Mouse (Mus musculus) midbrain, embryonic 12.5 days (tissue): Measurements from ENCODE around the gene Sypl2. TPM values are rescaled to one million over a fixed set of nuclear protein-coding genes. Genes with fewer than 3 reads are reported as not detected.
A peak's percentile ranks its signal among the peaks of the same experiment; 100 is the strongest.
"Not testable (repeated sequence)": the region's sequence is repeated elsewhere in the genome, so short reads cannot be mapped to it uniquely, and the experiment has no call there.

Source experiments
- ATAC-seq: fragments of 200-750 bp; cut with Nextera tagmentation; 2 replicates; pipeline ENCODE4 v1.8.0; 2017; ENCODE audit warnings: low read depth, moderate TSS enrichment, moderate library complexity; ENCODE audit not compliant: low FRiP score
- H3K27ac ChIP-seq: fragments of 300-500 bp; sonication (generic); replicated peaks from 2 replicates; pipeline ENCODE4 v1.5.1; 2016; ENCODE audit warnings: mild to moderate bottlenecking
- H3K27me3 ChIP-seq: fragments of 300-500 bp; sonication (generic); 2 replicates; pipeline ENCODE4 v1.6.1; 2016; ENCODE audit warnings: mild to moderate bottlenecking
- H3K36me3 ChIP-seq: fragments of 300-500 bp; sonication (generic); 2 replicates; pipeline ENCODE4 v1.6.1; 2016
- H3K4me1 ChIP-seq: fragments of 300-500 bp; sonication (generic); 2 replicates; pipeline ENCODE4 v1.6.1; 2016
- H3K4me2 ChIP-seq: fragments of 300-500 bp; sonication (generic); replicated peaks from 2 replicates; pipeline ENCODE4 v1.6.1; 2016; ENCODE audit warnings: mild to moderate bottlenecking, moderate library complexity
- H3K4me3 ChIP-seq: fragments of 300-500 bp; sonication (generic); 2 replicates; pipeline ENCODE4 v1.5.1; 2016; ENCODE audit warnings: mild to moderate bottlenecking
- H3K9ac ChIP-seq: fragments of 300-500 bp; sonication (generic); replicated peaks from 2 replicates; pipeline ENCODE4 v1.6.1; 2016; ENCODE audit warnings: mild to moderate bottlenecking, moderate library complexity
- H3K9me3 ChIP-seq: fragments of 300-500 bp; sonication (generic); 2 replicates; pipeline ENCODE4 v1.6.1; 2016; ENCODE audit warnings: mild to moderate bottlenecking
- WGBS: fragments of 180-500 bp; shearing (Covaris S2); methylation state at CpG from one replicate; pipeline ENCODE4 v1.1.7; 2016; 5-methylcytosine and 5-hydroxymethylcytosine counted together
- polyA plus RNA-seq: library from polyadenylated mRNA; unstranded; fragments of >200 nt; fragmentation: Nextera tagmentation; extraction: Ambion mirVana; gene quantifications from 2 replicates; pipeline ENCODE4 v1.2.1, GENCODE M21; 2016

Gene Sypl2
- 1.3 and 2.0 TPM in 2 replicates for polyA plus RNA-seq

- Histone ChIP-seq H3K27ac (no peak within 1 kb of the TSS), H3K4me1 (peaks cover 13% of the 10 kb centered on the region), H3K9me3 (no peaks in the 10 kb centered on the region), H3K4me3 (peak within 1 kb of the TSS; percentile 49), H3K9ac (peak within 1 kb of the TSS; percentile 48), H3K4me2 (peak within 1 kb of the TSS; percentile 63), H3K36me3 (no peaks in the 10 kb centered on the region), H3K27me3 (peaks cover 57% of the 10 kb centered on the region)
- WGBS, result 2% methylated on average over 44 of the region's 44 CpGs
- peak; percentile 76 for ATAC-seq
Observed at GRCm38 (mm10) chr3:108226558-108227350, at the start of gene Sypl2. TSS of gene Sypl2 (minus strand) at chr3:108226648.

- no peak overlapping the region; the same call in 1 of the 2 replicates for H3K9ac ChIP-seq
- H3K27ac ChIP-seq, result no peak overlapping the region
- H3K27me3 ChIP-seq, result no peaks in the 10 kb centered on the region
- H3K36me3 ChIP-seq, result peaks cover 19% of the 10 kb centered on the region
- no peak overlapping the region for H3K4me3 ChIP-seq
- H3K4me2 ChIP-seq, result no peak overlapping the region
- ATAC-seq, result no peak
- H3K9me3 ChIP-seq, result no peaks in the 10 kb centered on the region
- WGBS, result 75% methylated on average over 3 of the region's 3 CpGs
- H3K4me1 ChIP-seq, result peaks cover 27% of the 10 kb centered on the region
Observed at GRCm38 (mm10) chr3:108259319-108259718, 32.9 kb upstream of the Sypl2 start.

DNA sequence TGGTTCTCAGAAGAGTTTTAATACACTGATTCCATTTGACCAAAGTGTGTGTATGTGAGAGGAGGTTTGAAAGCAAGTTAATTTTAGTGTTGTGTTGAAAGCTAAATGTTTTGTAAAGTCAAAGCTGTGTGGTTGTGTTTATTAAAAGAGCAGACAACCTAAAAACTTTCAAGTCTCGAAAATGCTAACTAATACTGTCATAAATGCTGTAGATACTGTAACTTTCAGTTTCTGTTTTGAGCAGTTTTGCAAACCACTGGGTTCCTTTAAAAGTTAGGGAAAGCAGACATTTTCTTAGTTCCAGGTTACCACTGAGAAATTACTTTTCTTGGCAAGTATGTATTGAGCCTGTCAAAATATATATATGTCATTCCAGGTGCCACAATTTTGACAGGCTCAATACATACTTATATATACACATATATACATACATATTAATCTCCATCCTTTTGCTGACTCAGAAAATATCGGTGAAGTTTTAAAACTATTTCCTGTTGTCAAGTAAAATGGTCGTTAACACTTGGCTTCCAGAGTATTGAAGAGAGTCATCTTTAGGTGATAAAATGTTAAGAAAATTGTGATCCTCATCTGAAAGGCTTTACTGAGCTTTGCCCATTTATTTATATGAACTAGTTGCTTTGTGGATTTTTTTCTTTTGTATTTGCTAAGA lies 31.5 kb upstream of the Sypl2 start:
- peaks cover 27% of the 10 kb centered on the region for H3K4me1 ChIP-seq
- no peaks in the 10 kb centered on the region for H3K27me3 ChIP-seq
- peak overlapping the region; percentile 86 for H3K4me2 ChIP-seq
- peak overlapping the region; percentile 97 for H3K4me3 ChIP-seq
- H3K36me3 ChIP-seq, result peaks cover 11% of the 10 kb centered on the region
- H3K9me3 ChIP-seq, result no peaks in the 10 kb centered on the region
- WGBS, result 88% methylated on average over 3 of the region's 3 CpGs
- peak overlapping the region; percentile 87 for H3K9ac ChIP-seq
- ATAC-seq, result no peak
- H3K27ac ChIP-seq, result no peak overlapping the region

- ATAC-seq, result peak; percentile 99
- under 1% methylated on average over 79 of the region's 79 CpGs for WGBS
- H3K27ac ChIP-seq, result 0 out of 2 replicates have a peak within 1 kb of the TSS, but pooled peaks have one; percentile 30
- no peaks in the 10 kb centered on the region for H3K9me3 ChIP-seq
- H3K27me3 ChIP-seq, result no peaks in the 10 kb centered on the region
- H3K4me1 ChIP-seq, result peaks cover 27% of the 10 kb centered on the region
- peaks cover 3% of the 10 kb centered on the region for H3K36me3 ChIP-seq
- peak within 1 kb of the TSS; percentile 86 for H3K4me2 ChIP-seq
- peak within 1 kb of the TSS; percentile 87 for H3K9ac ChIP-seq
- peak within 1 kb of the TSS; percentile 97 for H3K4me3 ChIP-seq
Observed at GRCm38 (mm10) chr3:108256719-108257637, 30.5 kb upstream of the Sypl2 start, which contains the start of gene Psma5. TSS of gene Psma5 (plus strand) at chr3:108256926.

DNA sequence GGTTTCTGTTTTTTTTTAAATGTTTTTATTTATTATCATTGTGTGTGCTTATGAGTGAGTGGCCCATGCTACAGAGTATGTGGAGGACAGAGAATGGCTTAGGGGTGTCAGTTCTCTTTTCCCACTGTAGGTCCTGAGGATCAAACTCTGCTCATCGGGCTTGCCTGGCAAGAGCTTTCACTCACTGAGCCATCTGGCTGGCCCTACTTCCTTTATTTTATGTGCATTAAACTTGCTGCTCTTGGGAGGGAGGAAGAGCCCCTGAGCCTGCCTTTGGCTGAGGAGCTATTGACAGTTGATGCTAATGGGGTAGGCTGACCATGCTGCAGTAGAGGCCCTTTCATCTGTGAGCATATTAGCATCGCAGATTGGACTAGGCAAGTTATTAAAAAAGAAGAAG lies 20.4 kb upstream of the Sypl2 start:
- 85% methylated on average over 2 of the region's 2 CpGs for WGBS
- H3K4me2 ChIP-seq, result no peak overlapping the region

GRCm38 (mm10) chr3:108241243-108241839 lies 14.9 kb upstream of the Sypl2 start:
- no peaks in the 10 kb centered on the region for H3K9me3 ChIP-seq
- no peak for ATAC-seq
- no peak overlapping the region for H3K4me3 ChIP-seq
- H3K36me3 ChIP-seq, result no peaks in the 10 kb centered on the region
- no peak overlapping the region for H3K27ac ChIP-seq
- no peak overlapping the region for H3K4me2 ChIP-seq
- H3K9ac ChIP-seq, result no peak overlapping the region
- 95% methylated on average over 3 of the region's 3 CpGs for WGBS
- H3K4me1 ChIP-seq, result no peaks in the 10 kb centered on the region
- no peaks in the 10 kb centered on the region for H3K27me3 ChIP-seq

More for the DNA sequence above, 20.4 kb upstream of the Sypl2 start:
- Histone ChIP-seq H3K36me3 (no peaks in the 10 kb centered on the region), H3K27me3 (no peaks in the 10 kb centered on the region), H3K9me3 (no peaks in the 10 kb centered on the region), H3K4me1 (no peaks in the 10 kb centered on the region), H3K27ac (no peak overlapping the region), H3K4me3 (no peak overlapping the region), H3K9ac (no peak overlapping the region)
- ATAC-seq, result no peak

DNA sequence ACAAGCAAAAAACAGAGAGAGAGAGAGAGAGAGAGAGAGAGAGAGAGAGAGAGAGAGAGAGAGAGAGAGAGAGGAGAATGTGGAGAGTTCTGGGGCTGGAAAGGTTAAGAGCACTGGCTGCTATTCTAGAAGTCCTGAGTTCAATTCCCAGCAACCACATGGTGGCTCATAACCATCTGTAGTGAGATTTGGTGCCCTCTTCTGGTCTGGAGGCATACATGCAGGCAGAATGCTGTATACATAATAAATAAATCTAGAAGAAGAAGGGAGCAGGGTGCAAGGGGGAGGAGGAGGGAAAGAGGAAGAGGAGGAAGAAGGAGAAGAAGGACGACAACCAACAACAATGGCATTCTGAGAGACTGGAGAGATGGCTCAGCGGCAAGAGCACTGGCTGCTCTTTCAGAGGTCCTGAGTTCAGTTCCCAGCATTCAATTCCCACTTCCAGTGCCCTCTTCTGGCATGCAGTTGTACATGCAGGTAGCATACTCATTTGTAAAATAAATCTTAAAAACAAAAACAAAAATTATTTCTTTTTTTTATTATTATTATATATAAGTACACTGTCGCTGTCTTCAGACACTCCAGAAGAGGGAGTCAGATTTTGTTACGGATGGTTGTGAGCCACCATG lies 11.1 kb upstream of the Sypl2 start:
- not testable (repeated sequence) for ATAC-seq
- WGBS, result 86% methylated on average over 4 of the region's 4 CpGs

DNA sequence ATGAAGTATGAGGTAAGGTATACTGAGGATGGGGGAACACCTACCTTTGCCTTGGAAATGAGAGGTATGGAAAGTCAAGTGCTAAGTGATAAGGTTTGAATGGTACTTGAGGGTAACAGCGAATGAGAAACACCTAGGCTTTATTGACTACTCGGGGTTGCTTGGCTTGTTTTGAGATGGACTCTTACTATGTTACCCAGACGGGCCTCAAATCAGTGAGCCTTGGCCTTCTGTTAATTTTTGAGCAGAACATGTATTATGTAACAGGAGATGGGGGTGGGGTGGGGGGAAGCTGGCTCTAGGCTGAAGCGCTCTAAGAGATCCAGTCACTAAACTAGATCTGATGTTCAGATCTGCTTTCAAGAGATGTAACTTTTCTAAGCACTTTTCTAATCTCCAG lies 5.2 kb upstream of the Sypl2 start:
- Histone ChIP-seq H3K27me3 (peaks cover 14% of the 10 kb centered on the region), H3K9me3 (no peaks in the 10 kb centered on the region), H3K27ac (no peak overlapping the region), H3K36me3 (no peaks in the 10 kb centered on the region), H3K4me1 (peaks cover 2% of the 10 kb centered on the region; the same call in 1 of the 2 replicates), H3K9ac (no peak overlapping the region), H3K4me3 (no peak overlapping the region), H3K4me2 (no peak overlapping the region)
- 82% methylated on average over 4 of the region's 4 CpGs for WGBS
- no peak for ATAC-seq

More for the DNA sequence above, 11.1 kb upstream of the Sypl2 start:
- H3K9ac ChIP-seq, H3K4me1 ChIP-seq, H3K4me2 ChIP-seq, H3K4me3 ChIP-seq, H3K36me3 ChIP-seq, H3K9me3 ChIP-seq, H3K27ac ChIP-seq, H3K27me3 ChIP-seq: not testable (repeated sequence)

DNA sequence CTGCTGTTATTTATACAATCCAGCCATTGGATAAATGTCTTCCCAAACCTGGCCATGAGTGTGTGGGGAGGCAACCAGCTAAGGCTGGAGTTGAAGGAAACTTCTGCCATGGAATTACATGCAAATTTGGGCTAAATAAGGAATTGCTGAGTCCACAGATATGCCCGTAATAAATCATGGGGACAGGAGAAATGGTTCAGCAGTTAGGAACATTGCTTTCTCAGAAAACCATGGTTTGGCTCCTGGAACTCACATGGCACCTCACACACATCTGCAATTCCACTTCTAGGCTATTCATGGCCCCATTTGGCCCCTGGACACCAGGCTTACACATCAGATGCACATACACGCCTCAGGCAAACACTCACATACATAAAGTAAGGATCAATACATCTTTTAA lies 1.1 kb upstream of the Sypl2 start:
- H3K9me3 ChIP-seq, result no peaks in the 10 kb centered on the region
- H3K36me3 ChIP-seq, result no peaks in the 10 kb centered on the region
- no peak overlapping the region for H3K9ac ChIP-seq
- H3K4me2 ChIP-seq, result peak overlapping the region; percentile 63
- 0 out of 2 replicates have a peak overlapping the region, but pooled peaks have one; percentile 49 for H3K4me3 ChIP-seq
- H3K27me3 ChIP-seq, result peaks cover 54% of the 10 kb centered on the region
- 87% methylated on average over 2 of the region's 2 CpGs for WGBS
- no peak for ATAC-seq
- H3K27ac ChIP-seq, result no peak overlapping the region
- peaks cover 13% of the 10 kb centered on the region for H3K4me1 ChIP-seq

GRCm38 (mm10) chr3:108225711-108226557 lies 514 bp downstream of the Sypl2 start:
- Histone ChIP-seq H3K4me1 (peaks cover 13% of the 10 kb centered on the region), H3K27ac (no peak overlapping the region), H3K4me2 (peak overlapping the region; percentile 63), H3K9ac (peak overlapping the region; percentile 48), H3K9me3 (no peaks in the 10 kb centered on the region), H3K27me3 (peaks cover 59% of the 10 kb centered on the region), H3K36me3 (no peaks in the 10 kb centered on the region), H3K4me3 (peak overlapping the region; percentile 49)
- ATAC-seq, result peak; percentile 61
- WGBS, result 4% methylated on average over 59 of the region's 67 CpGs
